Mouse (Mus musculus) G1E (cell line): Measurements from ENCODE around the gene Mrto4.

Experiments used
- CTCF ChIP-seq: IDR thresholded peaks from 2 replicates; pipeline ENCODE4 v1.5.1; 2012; ENCODE audit warnings: low read depth, low read length, inconsistent platforms, mixed read lengths
- GATA1 ChIP-seq: IDR thresholded peaks from 2 replicates; pipeline ENCODE4 v1.6.1; 2012; ENCODE audit warnings: borderline replicate concordance, low read length, inconsistent platforms, mixed read lengths
- TAL1 ChIP-seq: conservative IDR thresholded peaks from 2 replicates; pipeline ENCODE4 v1.6.1; 2012; ENCODE audit warnings: low read depth, low read length, inconsistent platforms, mixed read lengths

- TF ChIP-seq CTCF, result 0 out of 2 replicates have a peak, but pooled peaks have one; percentile 5
- no peak for TF ChIP-seq TAL1
- TF ChIP-seq GATA1, result no peak
These were observed 42.7 kb downstream of the Mrto4 start for GRCm38 (mm10) chr4:139309651-139310050.
